Mouse (Mus musculus): ENCODE measurements around the gene Cldn9.

Cldn9 gene

GRCm38 (mm10) chr17:23680336-23680735 is 3.5 kb downstream of the Cldn9 start:
- DNase-seq (ENCODE audit: low spot score), result no peak

GRCm38 (mm10) chr17:23679127-23679835 is 4.5 kb downstream of the Cldn9 start, which contains the start of gene Cldn6:
TSS of gene Cldn6 (plus strand) at chr17:23679249.
- DNase-seq (ENCODE audit: low spot score), result no peak

- peak; percentile 85 for DNase-seq (ENCODE audit: low spot score)
Measured at GRCm38 (mm10) chr17:23677236-23677679, 6.6 kb downstream of the Cldn9 start, which contains the start of gene Tnfrsf12a. TSS of gene Tnfrsf12a (minus strand) at chr17:23677468.

- peak; percentile 68 for DNase-seq (ENCODE audit: low spot score)
Measured at GRCm38 (mm10) chr17:23676473-23677031, 7.3 kb downstream of the Cldn9 start.

- peak; percentile 85 for DNase-seq (ENCODE audit: low spot score)
Measured at GRCm38 (mm10) chr17:23675564-23676281, 8.1 kb downstream of the Cldn9 start.

- peak; percentile 90 for DNase-seq (ENCODE audit: low spot score)
Measured at GRCm38 (mm10) chr17:23675127-23675526, 8.7 kb downstream of the Cldn9 start.

GRCm38 (mm10) chr17:23674271-23674952 is 9.4 kb downstream of the Cldn9 start:
- DNase-seq (ENCODE audit: low spot score), result no peak

- DNase-seq (ENCODE audit: low spot score), result peak; percentile 93
Measured at GRCm38 (mm10) chr17:23673424-23674073, 10.3 kb downstream of the Cldn9 start, which contains the start of the genes Hcfc1r1 and Thoc6. TSS of gene Hcfc1r1 (plus strand) at chr17:23673596. TSS of gene Thoc6 (minus strand) at chr17:23673882.

- DNase-seq (ENCODE audit: low spot score), result no peak
Measured at GRCm38 (mm10) chr17:23672761-23673160, 11.1 kb downstream of the Cldn9 start.

GRCm38 (mm10) chr17:23671519-23671918 is 12.3 kb downstream of the Cldn9 start:
- DNase-seq (ENCODE audit: low spot score), result no peak

- DNase-seq (ENCODE audit: low spot score), result no peak
Measured at GRCm38 (mm10) chr17:23670516-23671074, 13.2 kb downstream of the Cldn9 start.

- no peak for DNase-seq (ENCODE audit: low spot score)
Measured at GRCm38 (mm10) chr17:23665511-23665910, 18.3 kb downstream of the Cldn9 start.

- no peak for DNase-seq (ENCODE audit: low spot score)
Measured at GRCm38 (mm10) chr17:23664556-23665021, 19.2 kb downstream of the Cldn9 start.

GRCm38 (mm10) chr17:23661526-23661925 is 22.3 kb downstream of the Cldn9 start:
- no peak for DNase-seq (ENCODE audit: low spot score)

- DNase-seq (ENCODE audit: low spot score), result peak; percentile 50
Measured at GRCm38 (mm10) chr17:23660876-23661200, 23.0 kb downstream of the Cldn9 start.

GRCm38 (mm10) chr17:23660117-23660875 is 23.5 kb downstream of the Cldn9 start, which contains the start of gene Bicdl2:
TSS of gene Bicdl2 (plus strand) at chr17:23660506.
- DNase-seq (ENCODE audit: low spot score), result peak; percentile 87

- DNase-seq (ENCODE audit: low spot score), result no peak
Measured at GRCm38 (mm10) chr17:23658450-23658849, 25.4 kb downstream of the Cldn9 start.

GRCm38 (mm10) chr17:23654410-23654809 is 29.4 kb downstream of the Cldn9 start:
- no peak for DNase-seq (ENCODE audit: low spot score)

GRCm38 (mm10) chr17:23654001-23654400 is 29.8 kb downstream of the Cldn9 start:
- no peak for DNase-seq (ENCODE audit: low spot score)

- DNase-seq (ENCODE audit: low spot score), result no peak
Measured at GRCm38 (mm10) chr17:23653324-23653723, 30.5 kb downstream of the Cldn9 start.
